In genomic region chr3:108757570-108757969, GRCm38 (mm10) we compare ENCODE assay signal across 20 mouse cellular contexts. TPM values are rescaled to one million over a fixed set of nuclear protein-coding genes. Genes with fewer than 3 reads are reported as not detected.
"Had no signal": no experiment of that assay in that cellular context is flagged by ENCODE, and none has a peak within 500 bp of the region (broad histone marks: within the 10 kb centered on the region; RNA-seq: fewer than 3 reads in every experiment).

No protein-coding gene starts in this region.

- H3K4me3 ChIP-seq: layer of hippocampus, adult 2 months; left cerebral cortex, adult 2 months had no signal

- DNase-seq: kidney, adult 2 months; kidney, postnatal 25 days; layer of hippocampus, postnatal 36 days; liver, postnatal 0 days; lung, embryonic 14.5 days; midbrain, embryonic 14.5 days; right cerebral cortex, postnatal 14 days; right cerebral cortex, postnatal 4 days; thymus, postnatal 25 days had no signal

- H3K9ac ChIP-seq: liver, embryonic 14.5 days; liver, postnatal 0 days; lung, embryonic 14.5 days had no signal

- H3K4me2 ChIP-seq: liver, embryonic 11.5 days; lung, embryonic 14.5 days had no signal

- ATAC-seq: intestine, embryonic 16.5 days; liver, postnatal 0 days; lung, postnatal 0 days had no signal

- H3K27ac ChIP-seq: kidney, postnatal 0 days; layer of hippocampus, adult 2 months; left cerebral cortex, adult 2 months; liver, embryonic 14.5 days; macrophage had no signal

RNA-seq across cellular contexts. Expression of gene Aknad1, which starts 18.1 kb away (rescaled TPM):
- polyA plus RNA-seq: kidney, adult 2 months; kidney, embryonic 14.5 days; kidney, postnatal 0 days; macrophage; midbrain, embryonic 14.5 days; midbrain, postnatal 0 days; neural tube, embryonic 14.5 days had no signal
